Mouse (Mus musculus) large intestine, adult 2 months (tissue): Measurements from ENCODE around the gene Hsf2bp. TPM values are rescaled to one million over a fixed set of nuclear protein-coding genes. Genes with fewer than 3 reads are reported as not detected.
"Not testable (repeated sequence)": the region's sequence is repeated elsewhere in the genome, so short reads cannot be mapped to it uniquely, and the experiment has no call there.

Experiments used
- DNase-seq: peaks from one replicate; pipeline ENCODE4 v3.0.0-alpha.2; 2012; ENCODE audit warnings: low read depth, low spot score
- WGBS: fragments of 180-500 bp; shearing (Covaris S2); methylation state at CpG from one replicate; pipeline ENCODE4 v1.1.7; 2018; 5-methylcytosine and 5-hydroxymethylcytosine counted together
- polyA plus RNA-seq: library from polyadenylated mRNA; depleted of rRNA; stranded (reverse); fragments of >200 nt; gene quantifications from 2 replicates; pipeline ENCODE4 v1.2.3, GENCODE M21; 2012; rRNA removed

Gene Hsf2bp
- polyA plus RNA-seq = 0.68 and 0.86 TPM in 2 replicates

GRCm38 (mm10) chr17:32035609-32036508 lies at the start of gene Hsf2bp, which contains the start of gene Rrp1b:
Gene Hsf2bp, minus strand, starts transcription at chr17:32036349.
Gene Rrp1b, plus strand, starts transcription at chr17:32036100.
- WGBS = 4% methylated on average over 52 of the region's 52 CpGs
- peak; percentile 44 for DNase-seq

- 97% methylated on average over 2 of the region's 2 CpGs for WGBS
- no peak for DNase-seq
Measured at GRCm38 (mm10) chr17:32083351-32083750, 47.2 kb upstream of the Hsf2bp start.

- no peak for DNase-seq
- 9% methylated on average over 2 of the region's 2 CpGs for WGBS
Measured at GRCm38 (mm10) chr17:32075164-32075563, 39.0 kb upstream of the Hsf2bp start.

GRCm38 (mm10) chr17:32074658-32075057 lies 38.5 kb upstream of the Hsf2bp start:
- WGBS = 54% methylated on average over 4 of the region's 4 CpGs
- no peak for DNase-seq

- WGBS = 2% methylated on average over 2 of the region's 2 CpGs
- DNase-seq = peak; percentile 44
Measured at GRCm38 (mm10) chr17:32073359-32073758, 37.2 kb upstream of the Hsf2bp start.

GRCm38 (mm10) chr17:32068810-32069209 lies 32.7 kb upstream of the Hsf2bp start:
- DNase-seq = no peak
- WGBS = 86% methylated on average over 2 of the region's 2 CpGs

- WGBS = 92% methylated on average over 11 of the region's 11 CpGs
- no peak for DNase-seq
Measured at GRCm38 (mm10) chr17:32068381-32068780, 32.2 kb upstream of the Hsf2bp start.

- WGBS = 35% methylated on average over 9 of the region's 9 CpGs
- DNase-seq = peak; percentile 16
Measured at GRCm38 (mm10) chr17:32067541-32067940, 31.4 kb upstream of the Hsf2bp start.

GRCm38 (mm10) chr17:32064762-32065161 lies 28.6 kb upstream of the Hsf2bp start:
- not testable (repeated sequence) for DNase-seq
- WGBS = 73% methylated on average over 8 of the region's 8 CpGs

GRCm38 (mm10) chr17:32063654-32064053 lies 27.5 kb upstream of the Hsf2bp start:
- DNase-seq = no peak
- 74% methylated on average over 2 of the region's 2 CpGs for WGBS

- 97% methylated on average over 14 of the region's 14 CpGs for WGBS
- DNase-seq = no peak
Measured at GRCm38 (mm10) chr17:32061219-32061618, 25.1 kb upstream of the Hsf2bp start.

- 98% methylated on average over 2 of the region's 2 CpGs for WGBS
- DNase-seq = no peak
Measured at GRCm38 (mm10) chr17:32059084-32059483, 22.9 kb upstream of the Hsf2bp start.

GRCm38 (mm10) chr17:32057843-32058242 lies 21.7 kb upstream of the Hsf2bp start:
- DNase-seq = no peak
- 95% methylated on average over 2 of the region's 2 CpGs for WGBS

- no peak for DNase-seq
- WGBS = 81% methylated on average over 5 of the region's 5 CpGs
Measured at GRCm38 (mm10) chr17:32053677-32054076, 17.5 kb upstream of the Hsf2bp start.

GRCm38 (mm10) chr17:32052237-32053080 lies 16.3 kb upstream of the Hsf2bp start:
- DNase-seq = no peak
- 59% methylated on average over 5 of the region's 5 CpGs for WGBS

- WGBS = 90% methylated on average over 6 of the region's 6 CpGs
Measured at GRCm38 (mm10) chr17:32050609-32051008, 14.5 kb upstream of the Hsf2bp start.

GRCm38 (mm10) chr17:32049914-32050313 lies 13.8 kb upstream of the Hsf2bp start:
- DNase-seq = no peak
- 91% methylated on average over 4 of the region's 4 CpGs for WGBS

More at GRCm38 (mm10) chr17:32050609-32051008, 14.5 kb upstream of the Hsf2bp start:
- DNase-seq = no peak

- no peak for DNase-seq
- 79% methylated on average over 5 of the region's 5 CpGs for WGBS
Measured at GRCm38 (mm10) chr17:32048351-32048750, 12.2 kb upstream of the Hsf2bp start.

GRCm38 (mm10) chr17:32046541-32046940 lies 10.4 kb upstream of the Hsf2bp start:
- no peak for DNase-seq
- 76% methylated on average over 5 of the region's 5 CpGs for WGBS

GRCm38 (mm10) chr17:32040263-32040662 lies 4.1 kb upstream of the Hsf2bp start:
- no peak for DNase-seq
- 63% methylated on average over 10 of the region's 10 CpGs for WGBS
